Mouse (Mus musculus) cortical plate, adult 2 months (tissue): ENCODE measurements around the gene Galnt15. TPM values are rescaled to one million over a fixed set of nuclear protein-coding genes. Genes with fewer than 3 reads are reported as not detected.

Experiments used
- H3K27ac ChIP-seq: fragments of 200-500 bp; 2 replicates; pipeline ENCODE4 v1.5.1; 2012; ENCODE audit warnings: low read length, control low read depth, inconsistent platforms; ENCODE audit not compliant: insufficient read depth
- H3K4me1 ChIP-seq: fragments of 200-500 bp; 2 replicates; pipeline ENCODE4 v1.6.1; 2011; ENCODE audit warnings: low read length; ENCODE audit not compliant: control insufficient read depth, insufficient read depth
- H3K4me3 ChIP-seq: fragments of 200-500 bp; 2 replicates; pipeline ENCODE4 v1.5.1; 2011; ENCODE audit warnings: mild to moderate bottlenecking, low read length, control low read depth; ENCODE audit not compliant: insufficient read depth
- CTCF ChIP-seq: fragments of 200-500 bp; IDR thresholded peaks from 2 replicates; pipeline ENCODE4 v1.5.1; 2011; ENCODE audit warnings: mild to moderate bottlenecking, control low read depth, low read length; ENCODE audit not compliant: insufficient read depth; ENCODE audit errors: extremely low read depth
- POLR2A ChIP-seq: fragments of 200-500 bp; IDR thresholded peaks from 2 replicates; pipeline ENCODE4 v1.6.1; 2011; ENCODE audit warnings: mild to moderate bottlenecking, low read length, control low read depth; ENCODE audit not compliant: insufficient read depth; ENCODE audit errors: extremely low read depth
- polyA plus RNA-seq: library from polyadenylated mRNA; depleted of rRNA; stranded (reverse); fragments of >200 nt; gene quantifications from 2 replicates; pipeline ENCODE4 v1.2.3, GENCODE M21; 2012

The Galnt15 gene
- polyA plus RNA-seq, 1 experiment = 1.3 TPM

GRCm38 (mm10) chr14:32057664-32058063 lies 28.9 kb downstream of the Galnt15 start:
- no peak overlapping the region for H3K27ac ChIP-seq
- TF ChIP-seq CTCF (no peak), POLR2A (no peak)
- no peak overlapping the region for H3K4me3 ChIP-seq
- H3K4me1 ChIP-seq = no peaks in the 10 kb centered on the region

GRCm38 (mm10) chr14:32061398-32061797 lies 32.6 kb downstream of the Galnt15 start:
- no peak overlapping the region for H3K4me3 ChIP-seq
- H3K27ac ChIP-seq = no peak overlapping the region
- TF ChIP-seq POLR2A (no peak), CTCF (no peak)
- no peaks in the 10 kb centered on the region for H3K4me1 ChIP-seq

GRCm38 (mm10) chr14:32072807-32073206 lies 44.0 kb downstream of the Galnt15 start:
- Histone ChIP-seq H3K27ac (no peak overlapping the region), H3K4me3 (no peak overlapping the region), H3K4me1 (peaks cover 2% of the 10 kb centered on the region)
- TF ChIP-seq POLR2A (no peak), CTCF (no peak)

GRCm38 (mm10) chr14:32073211-32073685 lies 44.5 kb downstream of the Galnt15 start:
- TF ChIP-seq CTCF = no peak
- no peak for TF ChIP-seq POLR2A
- peaks cover 2% of the 10 kb centered on the region for H3K4me1 ChIP-seq
- H3K4me3 ChIP-seq = no peak overlapping the region
- no peak overlapping the region for H3K27ac ChIP-seq

GRCm38 (mm10) chr14:32073901-32074300 lies 45.1 kb downstream of the Galnt15 start:
- H3K4me1 ChIP-seq = peaks cover 2% of the 10 kb centered on the region
- no peak overlapping the region for H3K27ac ChIP-seq
- no peak for TF ChIP-seq POLR2A
- no peak for TF ChIP-seq CTCF
- H3K4me3 ChIP-seq = no peak overlapping the region

GRCm38 (mm10) chr14:32076896-32077575 lies 48.2 kb downstream of the Galnt15 start:
- Histone ChIP-seq H3K4me3 (no peak overlapping the region), H3K27ac (no peak overlapping the region)
- TF ChIP-seq CTCF (peak; percentile 98), POLR2A (no peak)

GRCm38 (mm10) chr14:32081026-32081425 lies 52.2 kb downstream of the Galnt15 start:
- Histone ChIP-seq H3K4me3 (no peak overlapping the region), H3K4me1 (peaks cover 1% of the 10 kb centered on the region; the same call in 1 of the 2 replicates), H3K27ac (no peak overlapping the region)
- TF ChIP-seq POLR2A (no peak), CTCF (no peak)

More at GRCm38 (mm10) chr14:32076896-32077575, 48.2 kb downstream of the Galnt15 start:
- H3K4me1 ChIP-seq = peaks cover 2% of the 10 kb centered on the region

GRCm38 (mm10) chr14:32082891-32083290 lies 54.1 kb downstream of the Galnt15 start:
- no peak overlapping the region for H3K27ac ChIP-seq
- H3K4me1 ChIP-seq = peaks cover 3% of the 10 kb centered on the region; the same call in 1 of the 2 replicates
- TF ChIP-seq POLR2A = no peak
- no peak for TF ChIP-seq CTCF
- H3K4me3 ChIP-seq = no peak overlapping the region

- peaks cover 3% of the 10 kb centered on the region; the same call in 1 of the 2 replicates for H3K4me1 ChIP-seq
- TF ChIP-seq POLR2A (no peak), CTCF (no peak)
- no peak overlapping the region for H3K4me3 ChIP-seq
- H3K27ac ChIP-seq = no peak overlapping the region
Observed at GRCm38 (mm10) chr14:32083466-32083865, 54.7 kb downstream of the Galnt15 start.

- TF ChIP-seq CTCF (no peak), POLR2A (no peak)
- Histone ChIP-seq H3K4me3 (peak within 1 kb of the TSS; percentile 48), H3K27ac (peak within 1 kb of the TSS; percentile 53), H3K4me1 (peaks cover 3% of the 10 kb centered on the region; the same call in 1 of the 2 replicates)
Observed at GRCm38 (mm10) chr14:32084761-32085485, 56.1 kb downstream of the Galnt15 start, which contains the start of gene Oxnad1. Gene Oxnad1, plus strand, starts transcription at chr14:32085374.
